Mouse (Mus musculus) forebrain, embryonic 14.5 days (tissue): Measurements from ENCODE around the gene Parp8. TPM values are rescaled to one million over a fixed set of nuclear protein-coding genes. Genes with fewer than 3 reads are reported as not detected.

Experiments
- ATAC-seq: fragments of 200-750 bp; cut with Nextera tagmentation; 2 replicates; pipeline ENCODE4 v1.8.0; 2017; ENCODE audit warnings: mild to moderate bottlenecking, moderate library complexity
- DNase-seq: peaks from one replicate; pipeline ENCODE4 v3.0.0-alpha.2; 2015; ENCODE audit warnings: low spot score
- H3K27ac ChIP-seq: fragments of 300-500 bp; sonication (generic); 2 replicates; pipeline ENCODE4 v1.5.1; 2014; ENCODE audit warnings: low read depth, mild to moderate bottlenecking, control low read depth, low read length, moderate library complexity
- H3K27me3 ChIP-seq: fragments of 300-500 bp; sonication (generic); replicated peaks from 2 replicates; pipeline ENCODE4 v1.6.1; 2014; ENCODE audit warnings: low read length, control low read depth, mixed read lengths; ENCODE audit not compliant: control insufficient read depth, insufficient read depth
- H3K36me3 ChIP-seq: fragments of 300-500 bp; sonication (generic); 2 replicates; pipeline ENCODE4 v1.6.1; 2014; ENCODE audit warnings: low read length, control low read depth; ENCODE audit not compliant: control insufficient read depth, insufficient read depth
- H3K4me1 ChIP-seq: fragments of 300-500 bp; sonication (generic); 2 replicates; pipeline ENCODE4 v1.6.1; 2014; ENCODE audit warnings: antibody characterized with exemption, low read length, control low read depth; ENCODE audit not compliant: control insufficient read depth, insufficient read depth
- H3K4me2 ChIP-seq: fragments of 300-500 bp; sonication (generic); 2 replicates; pipeline ENCODE4 v1.6.1; 2014; ENCODE audit warnings: mild to moderate bottlenecking, control low read depth, low read length
- H3K4me3 ChIP-seq: fragments of 300-500 bp; sonication (generic); 2 replicates; pipeline ENCODE4 v1.5.1; 2014; ENCODE audit warnings: low read depth, low read length, control low read depth
- H3K9ac ChIP-seq: fragments of 300-500 bp; sonication (generic); 2 replicates; pipeline ENCODE4 v1.6.1; 2014; ENCODE audit warnings: mild to moderate bottlenecking, low read length, control low read depth, moderate library complexity
- H3K9me3 ChIP-seq: fragments of 300-500 bp; sonication (generic); replicated peaks from 2 replicates; pipeline ENCODE4 v1.6.1; 2016; ENCODE audit warnings: low read length, control low read depth, mixed read lengths; ENCODE audit not compliant: control insufficient read depth
- WGBS: fragments of 180-500 bp; shearing (Covaris S2); extraction: QIAGEN DNeasy Blood & Tissue Kit; methylation state at CpG from one replicate; pipeline ENCODE4 v1.1.7; 2014; 5-methylcytosine and 5-hydroxymethylcytosine counted together
- polyA plus RNA-seq: library from polyadenylated mRNA; unstranded; fragments of >200 nt; fragmentation: Nextera tagmentation; extraction: Ambion mirVana; gene quantifications from 2 replicates; pipeline ENCODE4 v1.2.1, GENCODE M21; 2014

Gene Parp8
- polyA plus RNA-seq, 1 experiment from 2014 or later, result 16.0 TPM

- no peak overlapping the region for H3K27ac ChIP-seq
- ATAC-seq (no peak), DNase-seq (no peak)
- no peak overlapping the region for H3K4me2 ChIP-seq
- 59% methylated on average over 5 of the region's 5 CpGs for WGBS
- H3K27me3 ChIP-seq, result no peaks in the 10 kb centered on the region
- H3K36me3 ChIP-seq, result no peaks in the 10 kb centered on the region
- H3K9ac ChIP-seq, result no peak overlapping the region
- no peak overlapping the region for H3K4me3 ChIP-seq
- no peaks in the 10 kb centered on the region for H3K9me3 ChIP-seq
- H3K4me1 ChIP-seq, result no peaks in the 10 kb centered on the region
Observed at GRCm38 (mm10) chr13:117036277-117036676, 10.9 kb upstream of the Parp8 start.

- DNase-seq, result no peak
Observed at GRCm38 (mm10) chr13:117035121-117035520, 9.8 kb upstream of the Parp8 start.

GRCm38 (mm10) chr13:117034676-117035075 lies 9.3 kb upstream of the Parp8 start:
- Histone ChIP-seq H3K9me3 (no peaks in the 10 kb centered on the region), H3K36me3 (no peaks in the 10 kb centered on the region), H3K27me3 (no peaks in the 10 kb centered on the region), H3K9ac (no peak overlapping the region), H3K4me2 (no peak overlapping the region), H3K4me1 (no peaks in the 10 kb centered on the region), H3K4me3 (no peak overlapping the region), H3K27ac (no peak overlapping the region)
- ATAC-seq (no peak), DNase-seq (no peak)
- WGBS, result 82% methylated on average over 1 of the region's 1 CpGs

More at GRCm38 (mm10) chr13:117035121-117035520, 9.8 kb upstream of the Parp8 start:
- H3K4me2 ChIP-seq, result no peak overlapping the region
- H3K27me3 ChIP-seq, result no peaks in the 10 kb centered on the region
- no peak for ATAC-seq
- H3K9me3 ChIP-seq, result no peaks in the 10 kb centered on the region
- no peaks in the 10 kb centered on the region for H3K4me1 ChIP-seq
- H3K27ac ChIP-seq, result no peak overlapping the region
- H3K4me3 ChIP-seq, result no peak overlapping the region
- H3K9ac ChIP-seq, result no peak overlapping the region
- no peaks in the 10 kb centered on the region for H3K36me3 ChIP-seq
- 51% methylated on average over 2 of the region's 2 CpGs for WGBS

GRCm38 (mm10) chr13:117033676-117034308 lies 8.5 kb upstream of the Parp8 start:
- H3K27ac ChIP-seq, result no peak overlapping the region
- ATAC-seq (no peak), DNase-seq (no peak)
- H3K4me3 ChIP-seq, result no peak overlapping the region
- no peaks in the 10 kb centered on the region for H3K27me3 ChIP-seq
- no peaks in the 10 kb centered on the region for H3K36me3 ChIP-seq
- no peak overlapping the region for H3K4me2 ChIP-seq
- 85% methylated on average over 5 of the region's 5 CpGs for WGBS
- no peaks in the 10 kb centered on the region for H3K9me3 ChIP-seq
- no peak overlapping the region for H3K9ac ChIP-seq
- H3K4me1 ChIP-seq, result no peaks in the 10 kb centered on the region

- Histone ChIP-seq H3K36me3 (no peaks in the 10 kb centered on the region), H3K9ac (no peak overlapping the region), H3K4me1 (no peaks in the 10 kb centered on the region), H3K4me2 (no peak overlapping the region), H3K27me3 (no peaks in the 10 kb centered on the region), H3K9me3 (no peaks in the 10 kb centered on the region), H3K27ac (no peak overlapping the region), H3K4me3 (no peak overlapping the region)
- WGBS, result 90% methylated on average over 1 of the region's 1 CpGs
- ATAC-seq, result no peak
- DNase-seq, result no peak
Observed at GRCm38 (mm10) chr13:117032402-117032801, 7.1 kb upstream of the Parp8 start.

- Histone ChIP-seq H3K9me3 (no peaks in the 10 kb centered on the region), H3K4me1 (no peaks in the 10 kb centered on the region), H3K9ac (no peak overlapping the region), H3K4me3 (no peak overlapping the region), H3K36me3 (no peaks in the 10 kb centered on the region), H3K27me3 (no peaks in the 10 kb centered on the region), H3K27ac (no peak overlapping the region), H3K4me2 (no peak overlapping the region)
- WGBS, result 85% methylated on average over 6 of the region's 6 CpGs
- ATAC-seq (no peak), DNase-seq (no peak)
Observed at GRCm38 (mm10) chr13:117031546-117031945, 6.2 kb upstream of the Parp8 start.

- ATAC-seq, result no peak
- H3K9ac ChIP-seq, result no peak overlapping the region
Observed at GRCm38 (mm10) chr13:117028221-117028620, 2.9 kb upstream of the Parp8 start.

GRCm38 (mm10) chr13:117027336-117027735 lies 2.0 kb upstream of the Parp8 start:
- no peak overlapping the region for H3K27ac ChIP-seq
- ATAC-seq, result no peak
- peaks cover 3% of the 10 kb centered on the region; the same call in 1 of the 2 replicates for H3K4me1 ChIP-seq
- WGBS, result 85% methylated on average over 9 of the region's 9 CpGs
- no peak for DNase-seq
- H3K4me3 ChIP-seq, result no peak overlapping the region
- H3K27me3 ChIP-seq, result no peaks in the 10 kb centered on the region
- no peak overlapping the region for H3K9ac ChIP-seq
- H3K4me2 ChIP-seq, result no peak overlapping the region
- no peaks in the 10 kb centered on the region for H3K9me3 ChIP-seq
- H3K36me3 ChIP-seq, result no peaks in the 10 kb centered on the region

More at GRCm38 (mm10) chr13:117028221-117028620, 2.9 kb upstream of the Parp8 start:
- H3K27me3 ChIP-seq, result no peaks in the 10 kb centered on the region
- DNase-seq, result no peak
- no peak overlapping the region for H3K4me2 ChIP-seq
- H3K27ac ChIP-seq, result no peak overlapping the region
- 76% methylated on average over 5 of the region's 5 CpGs for WGBS
- no peaks in the 10 kb centered on the region for H3K9me3 ChIP-seq
- H3K4me3 ChIP-seq, result no peak overlapping the region
- H3K4me1 ChIP-seq, result no peaks in the 10 kb centered on the region
- H3K36me3 ChIP-seq, result no peaks in the 10 kb centered on the region

- peaks cover 3% of the 10 kb centered on the region; the same call in 1 of the 2 replicates for H3K4me1 ChIP-seq
- H3K4me2 ChIP-seq, result peak overlapping the region; percentile 83
- no peak overlapping the region for H3K9ac ChIP-seq
- no peaks in the 10 kb centered on the region for H3K9me3 ChIP-seq
- H3K4me3 ChIP-seq, result peak overlapping the region; percentile 77
- DNase-seq (no peak), ATAC-seq (no peak)
- H3K27ac ChIP-seq, result no peak overlapping the region
- 69% methylated on average over 7 of the region's 7 CpGs for WGBS
- H3K27me3 ChIP-seq, result no peaks in the 10 kb centered on the region
- no peaks in the 10 kb centered on the region for H3K36me3 ChIP-seq
Observed at GRCm38 (mm10) chr13:117026276-117026780, 991 bp upstream of the Parp8 start.
